Mouse (Mus musculus): ENCODE data around the gene Gm5475.

Gene Gm5475

GRCm38 (mm10) chr15:100411731-100412130 lies 10.2 kb upstream of the Gm5475 start:
- in situ Hi-C loops (cut with MboI; ENCODE audit: low sequenced_read_pairs), result no loop called here

- in situ Hi-C loops (cut with MboI; ENCODE audit: low sequenced_read_pairs), result no loop called here
These were observed 8.6 kb upstream of the Gm5475 start for GRCm38 (mm10) chr15:100413306-100413705.

- in situ Hi-C loops (cut with MboI; ENCODE audit: low sequenced_read_pairs), result no loop called here
These were observed 7.9 kb upstream of the Gm5475 start for GRCm38 (mm10) chr15:100414011-100414410.

- in situ Hi-C loops (cut with MboI; ENCODE audit: low sequenced_read_pairs), result no loop called here
These were observed 7.0 kb upstream of the Gm5475 start for GRCm38 (mm10) chr15:100414942-100415341.

- in situ Hi-C loops (cut with MboI; ENCODE audit: low sequenced_read_pairs), result no loop called here
These were observed 6.3 kb upstream of the Gm5475 start for GRCm38 (mm10) chr15:100415684-100416083.

GRCm38 (mm10) chr15:100417854-100418450 lies 4.0 kb upstream of the Gm5475 start:
- in situ Hi-C loops (cut with MboI; ENCODE audit: low sequenced_read_pairs), result no loop called here

GRCm38 (mm10) chr15:100419311-100419710 lies 2.6 kb upstream of the Gm5475 start:
- in situ Hi-C loops (cut with MboI; ENCODE audit: low sequenced_read_pairs), result no loop called here

GRCm38 (mm10) chr15:100419901-100420745 lies 1.8 kb upstream of the Gm5475 start:
- in situ Hi-C loops (cut with MboI; ENCODE audit: low sequenced_read_pairs), result no loop called here

GRCm38 (mm10) chr15:100421059-100421757 lies 739 bp upstream of the Gm5475 start:
- in situ Hi-C loops (cut with MboI; ENCODE audit: low sequenced_read_pairs), result no loop called here

GRCm38 (mm10) chr15:100422476-100422875 lies 529 bp downstream of the Gm5475 start:
- in situ Hi-C loops (cut with MboI; ENCODE audit: low sequenced_read_pairs), result no loop called here

GRCm38 (mm10) chr15:100422899-100423860 lies 1.2 kb downstream of the Gm5475 start:
- in situ Hi-C loops (cut with MboI; ENCODE audit: low sequenced_read_pairs), result no loop called here

GRCm38 (mm10) chr15:100423916-100424315 lies 2.0 kb downstream of the Gm5475 start:
- in situ Hi-C loops (cut with MboI; ENCODE audit: low sequenced_read_pairs), result no loop called here

- in situ Hi-C loops (cut with MboI; ENCODE audit: low sequenced_read_pairs), result no loop called here
These were observed 2.6 kb downstream of the Gm5475 start, which contains the start of gene Slc11a2 for GRCm38 (mm10) chr15:100424396-100425122. TSS of gene Slc11a2 (minus strand) at chr15:100425072.

GRCm38 (mm10) chr15:100428296-100428905 lies 6.5 kb downstream of the Gm5475 start:
- in situ Hi-C loops (cut with MboI; ENCODE audit: low sequenced_read_pairs), result no loop called here

GRCm38 (mm10) chr15:100429959-100430565 lies 8.1 kb downstream of the Gm5475 start:
- in situ Hi-C loops (cut with MboI; ENCODE audit: low sequenced_read_pairs), result no loop called here

- in situ Hi-C loops (cut with MboI; ENCODE audit: low sequenced_read_pairs), result no loop called here
These were observed 11.3 kb downstream of the Gm5475 start for GRCm38 (mm10) chr15:100433234-100433633.

- in situ Hi-C loops (cut with MboI; ENCODE audit: low sequenced_read_pairs), result no loop called here
These were observed 14.2 kb downstream of the Gm5475 start for GRCm38 (mm10) chr15:100436112-100436511.

- in situ Hi-C loops (cut with MboI; ENCODE audit: low sequenced_read_pairs), result no loop called here
These were observed 14.6 kb downstream of the Gm5475 start for GRCm38 (mm10) chr15:100436518-100436917.
